Mouse (Mus musculus) heart, postnatal 0 days (tissue): ENCODE measurements around the gene Trmt1.

Source experiments
- CTCF ChIP-seq: IDR thresholded peaks from 2 replicates; pipeline ENCODE4 v1.5.1; 2016; ENCODE audit warnings: antibody characterized with exemption, control low read depth, low read depth
- EP300 ChIP-seq: IDR thresholded peaks from 2 replicates; pipeline ENCODE4 v1.6.1; 2016; ENCODE audit warnings: antibody characterized with exemption, low read depth

DNA sequence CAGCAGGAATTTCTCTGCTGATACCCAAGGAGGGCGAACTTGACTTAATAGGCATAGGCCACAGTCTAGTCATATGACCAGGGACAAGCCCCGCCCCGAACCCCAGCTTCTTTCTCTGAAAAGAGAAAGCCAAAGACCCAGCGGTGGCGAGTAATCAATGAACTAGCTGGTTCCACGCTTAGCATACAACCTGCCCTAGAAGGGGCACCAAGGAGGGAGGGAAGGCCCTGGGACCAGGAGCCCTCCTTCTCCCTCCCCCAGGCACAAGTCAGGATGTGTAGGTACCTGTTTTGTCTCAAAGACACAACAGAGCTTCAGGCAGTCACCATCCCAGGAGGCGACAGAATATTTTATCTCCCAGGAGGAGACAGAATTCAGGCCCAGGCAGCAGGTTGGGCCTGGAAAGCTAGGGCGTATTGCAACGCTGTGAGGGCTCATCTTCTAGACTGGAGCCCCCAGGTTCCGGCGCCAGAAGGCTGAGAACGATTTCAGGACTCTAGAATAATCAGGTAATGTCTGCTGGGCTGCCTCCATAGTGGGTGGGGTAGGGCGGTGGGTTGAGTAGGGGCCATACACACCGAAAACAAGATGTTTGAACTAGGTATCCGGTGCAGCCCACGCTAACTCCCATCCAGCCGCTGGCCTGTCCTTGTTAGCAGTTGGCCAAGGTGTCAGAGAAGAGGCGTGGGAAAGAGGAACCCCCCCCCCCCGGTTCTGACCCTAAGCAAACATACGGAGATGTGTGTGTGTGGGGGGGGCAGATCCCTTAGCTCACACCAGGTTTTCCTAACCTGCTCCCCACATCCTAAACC lies at the start of gene Trmt1:
- TF ChIP-seq CTCF = no peak
- no peak for TF ChIP-seq EP300
